Mouse (Mus musculus) left cerebral cortex, adult 2 months (tissue): ENCODE data around the gene Pfdn6. TPM values are rescaled to one million over a fixed set of nuclear protein-coding genes. Genes with fewer than 3 reads are reported as not detected.

Experiments used
- DNase-seq, 2 experiments: peaks; one replicate each; pipeline ENCODE4 v3.0.0; 2021 to 2022; ENCODE audit warnings: low spot score in 2 of 2, mixed read lengths in 1 of 2; ENCODE audit errors: extremely low spot score in 1 of 2
- H3K27ac ChIP-seq: fragments of 200-600 bp; 2 replicates; pipeline ENCODE4 v1.8.1; 2022
- H3K4me3 ChIP-seq: fragments of 200-600 bp; 2 replicates; pipeline ENCODE4 v1.8.1; 2022
- CTCF ChIP-seq: fragments of 200-600 bp; IDR thresholded peaks from 2 replicates; pipeline ENCODE4 v1.8.1; 2022; ENCODE audit warnings: antibody characterized with exemption, mild to moderate bottlenecking, moderate library complexity
- intact Hi-C: fragments of 180-260 bp; cut with DNase I; formaldehyde crosslinking; loops from one replicate; pipeline ENCODE4 v1.15.1; 2025
- total RNA-seq, 2 experiments: library from RNA; stranded (reverse); gene quantifications; 2 replicates each; pipeline ENCODE4 v1.2.3; 2021

Pfdn6 gene
- total RNA-seq, 2 experiments from 2014 or later = 93.0 to 97.6 TPM

DNA sequence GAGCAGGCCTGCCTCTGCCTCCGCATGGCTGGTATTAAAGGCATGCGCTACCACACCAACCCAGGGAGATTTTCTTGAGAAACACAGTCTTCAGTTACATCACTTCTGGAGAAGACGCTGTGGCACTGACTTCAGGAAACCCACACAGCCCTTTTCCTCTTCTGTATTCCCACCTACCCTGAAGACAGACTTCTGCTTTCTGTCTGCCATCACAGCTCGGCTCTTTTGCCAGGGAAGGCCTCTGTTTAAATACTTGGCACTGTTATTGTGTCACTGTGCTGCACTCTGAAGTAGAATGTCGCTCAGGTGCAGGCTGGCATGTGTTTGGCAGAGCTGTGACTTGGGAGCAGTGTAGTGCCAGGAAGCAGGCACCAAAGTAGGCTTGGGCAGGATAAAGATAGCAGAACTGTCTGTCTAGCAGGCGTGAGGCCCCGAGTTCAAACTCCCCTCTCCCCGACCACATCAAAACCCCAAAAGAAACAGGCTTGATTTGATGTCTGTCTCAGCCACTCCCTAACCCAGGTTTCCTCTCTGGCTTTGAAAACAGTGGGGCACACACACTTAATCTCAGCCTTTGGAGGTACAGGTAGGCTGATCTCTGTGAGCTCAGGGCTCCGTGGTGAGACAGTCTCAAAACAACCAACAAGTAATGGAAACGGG, 7.4 kb upstream of the Pfdn6 start:
- no peak for DNase-seq
- intact Hi-C loops = no loop called here
- no peak for TF ChIP-seq CTCF
- Histone ChIP-seq H3K27ac (no peak overlapping the region; the same call in 1 of the 2 replicates), H3K4me3 (no peak overlapping the region)

DNA sequence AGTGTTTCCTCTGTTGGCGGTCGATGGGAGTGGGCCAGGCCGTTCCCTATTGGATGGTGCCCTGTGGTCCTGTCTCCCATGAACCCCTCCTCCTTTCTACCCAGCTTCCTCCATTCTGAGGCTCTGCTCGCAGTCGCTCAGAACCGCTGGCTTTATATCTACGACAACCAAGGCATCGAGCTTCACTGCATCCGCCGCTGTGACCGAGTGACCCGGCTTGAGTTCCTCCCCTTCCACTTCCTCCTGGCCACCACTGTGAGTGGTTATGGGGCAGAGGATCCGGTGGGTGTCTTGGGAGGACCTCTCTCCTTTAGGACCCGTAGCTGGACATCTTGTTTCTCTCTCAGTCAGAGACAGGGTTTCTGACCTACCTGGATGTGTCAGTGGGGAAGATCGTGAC, 3.3 kb upstream of the Pfdn6 start:
- intact Hi-C loops = no loop called here
- no peak for DNase-seq
- H3K4me3 ChIP-seq = no peak overlapping the region
- H3K27ac ChIP-seq = no peak overlapping the region
- TF ChIP-seq CTCF = no peak

DNA sequence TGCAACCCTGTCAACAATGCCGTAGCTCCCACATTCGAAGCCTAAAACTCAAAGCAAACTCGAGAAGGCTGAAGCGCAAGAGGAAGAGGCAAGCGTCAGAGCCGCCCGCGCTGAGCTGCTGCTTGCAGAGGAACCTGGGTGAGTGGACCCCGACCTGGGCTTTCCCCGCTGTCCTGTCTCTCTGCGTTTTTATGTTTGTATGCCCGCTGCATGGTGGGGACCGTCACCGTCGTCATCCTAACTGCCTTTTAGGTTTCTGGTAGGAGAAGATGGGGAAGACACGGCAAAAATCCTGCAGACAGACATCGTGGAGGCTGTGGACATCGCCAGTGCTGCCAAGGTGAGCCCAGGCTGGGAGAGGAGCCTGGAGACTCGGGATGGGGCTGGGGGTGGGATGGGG, 1.2 kb upstream of the Pfdn6 start:
- intact Hi-C loops = no loop called here
- no peak for TF ChIP-seq CTCF
- no peak overlapping the region for H3K27ac ChIP-seq
- DNase-seq = no peak
- peak overlapping the region; percentile 75 for H3K4me3 ChIP-seq

DNA sequence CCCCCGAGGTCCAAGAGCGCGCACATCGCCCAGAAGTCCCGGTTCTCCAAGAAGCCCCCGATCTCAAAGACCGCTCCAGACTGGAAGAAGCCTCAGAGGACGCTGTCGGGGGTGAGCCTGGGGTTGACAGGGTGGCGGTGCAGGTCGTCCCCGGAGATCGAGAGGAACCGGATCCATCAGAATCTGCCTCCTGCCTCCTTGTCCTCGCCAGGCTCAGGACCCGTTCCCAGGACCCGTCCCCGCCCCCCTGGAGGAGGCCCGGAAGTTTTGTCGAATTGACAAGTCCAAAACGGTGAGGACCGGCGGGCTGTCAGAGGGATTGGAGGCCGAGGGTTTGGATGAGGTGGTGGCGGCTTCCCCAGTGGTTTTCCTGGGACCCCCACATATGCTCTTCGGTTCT, 838 bp upstream of the Pfdn6 start:
- no peak overlapping the region for H3K27ac ChIP-seq
- intact Hi-C loops = loop anchor here (1.0 kb wide), 2 partner anchors 10 to 14 kb away; partner anchors contain the start of genes B3galt4 and Vps52
- peak overlapping the region; percentile 75 for H3K4me3 ChIP-seq
- DNase-seq = no peak
- no peak for TF ChIP-seq CTCF

DNA sequence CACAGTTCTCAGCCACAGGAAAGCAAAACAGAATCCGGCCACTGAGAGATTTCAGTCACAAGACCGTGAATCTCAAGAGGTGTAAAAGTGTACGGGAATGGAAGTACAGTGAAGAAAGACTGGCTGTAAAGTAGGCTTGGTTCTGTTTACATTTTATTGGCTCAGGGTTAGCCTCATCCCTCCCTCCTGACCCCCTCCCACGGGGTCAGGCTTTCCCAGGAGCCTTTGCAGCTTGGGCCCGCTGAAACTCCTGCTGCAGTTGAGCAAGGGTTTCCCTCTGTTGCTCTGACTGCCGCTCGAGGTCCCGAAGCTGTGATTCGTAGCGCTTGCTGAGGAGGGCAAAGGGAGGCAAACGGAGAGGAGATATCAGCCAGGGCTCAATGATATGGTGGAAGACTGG, 1.4 kb downstream of the Pfdn6 start:
- no peak overlapping the region for H3K27ac ChIP-seq
- no peak overlapping the region for H3K4me3 ChIP-seq
- no peak for TF ChIP-seq CTCF
- intact Hi-C loops = no loop called here
- no peak for DNase-seq

DNA sequence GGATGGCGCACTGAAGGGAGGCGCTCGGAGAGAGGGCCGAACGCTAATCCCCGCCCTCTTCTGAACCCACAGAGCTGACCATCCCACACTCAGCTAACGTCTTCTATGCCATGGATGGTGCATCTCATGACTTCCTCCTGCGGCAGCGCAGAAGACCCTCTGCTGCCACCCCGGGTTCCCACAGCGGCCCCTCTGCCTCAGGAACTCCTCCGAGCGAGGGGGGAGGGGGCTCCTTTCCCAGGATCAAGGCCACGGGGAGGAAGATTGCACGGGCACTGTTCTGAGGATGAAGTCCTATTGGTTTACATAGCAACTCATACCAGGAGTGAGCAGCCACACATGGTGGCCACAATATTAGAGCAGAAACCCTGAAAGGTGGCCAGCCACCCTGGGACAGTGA, 3.1 kb downstream of the Pfdn6 start:
- TF ChIP-seq CTCF = no peak
- DNase-seq = no peak
- no peak overlapping the region for H3K4me3 ChIP-seq
- intact Hi-C loops = no loop called here
- no peak overlapping the region for H3K27ac ChIP-seq

DNA sequence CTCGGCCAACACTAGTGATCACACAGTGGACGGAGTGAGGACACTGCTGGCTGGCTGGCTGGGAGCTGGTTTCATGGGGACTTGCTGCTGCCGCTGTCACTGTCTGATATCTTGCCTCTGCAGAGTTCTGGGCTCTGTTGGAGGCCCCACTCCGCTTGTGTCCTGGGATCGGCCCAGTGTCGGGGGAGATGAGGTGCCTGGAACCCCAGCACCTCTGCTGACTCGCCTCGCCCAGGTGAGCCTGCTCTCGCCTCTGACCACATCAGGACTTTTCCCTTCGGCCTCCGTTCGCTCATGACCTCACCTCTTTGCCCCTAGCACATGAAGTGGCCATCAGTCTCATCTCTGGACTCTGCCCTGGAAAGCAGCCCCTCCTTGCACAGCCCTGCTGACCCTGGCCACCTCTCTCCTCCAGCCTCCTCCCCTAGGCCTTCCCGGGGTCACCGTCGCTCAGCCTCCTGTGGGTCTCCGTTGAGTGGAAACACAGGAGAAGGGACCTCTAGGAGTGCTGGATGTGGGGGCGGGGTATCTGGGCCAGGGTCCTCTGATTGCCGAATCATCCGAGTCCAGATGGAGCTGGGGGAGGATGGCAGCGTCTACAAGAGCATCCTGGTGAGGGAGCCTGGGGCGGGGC, 4.6 kb downstream of the Pfdn6 start:
- DNase-seq = no peak
- H3K4me3 ChIP-seq = no peak overlapping the region
- TF ChIP-seq CTCF = no peak
- intact Hi-C loops = no loop called here
- H3K27ac ChIP-seq = no peak overlapping the region

DNA sequence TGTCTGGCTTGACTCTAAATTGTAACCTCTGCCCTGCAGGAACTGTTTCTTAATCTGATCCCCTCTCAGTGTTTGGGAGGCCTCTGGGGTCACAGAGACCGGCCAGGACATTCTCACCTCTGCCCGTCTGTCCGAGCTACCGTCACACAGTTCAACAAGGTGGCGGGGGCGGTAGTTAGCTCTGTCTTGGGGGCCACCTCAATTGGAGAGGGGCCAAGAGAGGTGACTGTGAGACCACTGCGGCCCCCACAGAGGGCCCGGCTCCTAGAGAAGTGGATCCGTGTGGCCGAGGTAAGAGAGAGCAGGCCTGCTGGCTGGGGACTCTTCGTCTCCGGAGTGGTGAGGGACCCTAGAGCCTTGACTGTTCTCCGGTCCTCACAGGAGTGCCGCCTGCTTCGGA, 7.2 kb downstream of the Pfdn6 start:
- no peak overlapping the region for H3K4me3 ChIP-seq
- DNase-seq = no peak
- intact Hi-C loops = no loop called here
- TF ChIP-seq CTCF = no peak
- H3K27ac ChIP-seq = no peak overlapping the region

DNA sequence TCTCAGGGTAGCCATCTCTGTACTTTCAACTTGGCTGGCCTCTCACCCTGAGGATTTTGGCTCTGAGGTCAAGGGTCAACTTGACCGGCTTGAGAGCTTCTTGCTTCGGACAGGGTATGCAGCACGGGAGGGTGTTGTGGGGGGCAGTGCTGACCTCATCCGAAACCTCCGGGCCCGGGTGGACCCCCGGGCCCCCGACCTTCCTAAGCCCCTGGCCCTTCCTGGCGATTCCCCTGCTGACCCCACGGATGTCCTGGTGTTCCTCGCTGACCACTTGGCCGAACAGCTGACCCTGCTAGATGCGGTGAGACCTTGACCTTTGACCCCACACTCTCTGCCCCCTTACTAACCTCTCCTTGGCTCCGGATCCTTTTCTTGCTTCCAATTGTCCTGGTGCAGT, 7.7 kb downstream of the Pfdn6 start:
- intact Hi-C loops = no loop called here
- Histone ChIP-seq H3K4me3 (no peak overlapping the region), H3K27ac (no peak overlapping the region)
- DNase-seq = no peak
- TF ChIP-seq CTCF = no peak

DNA sequence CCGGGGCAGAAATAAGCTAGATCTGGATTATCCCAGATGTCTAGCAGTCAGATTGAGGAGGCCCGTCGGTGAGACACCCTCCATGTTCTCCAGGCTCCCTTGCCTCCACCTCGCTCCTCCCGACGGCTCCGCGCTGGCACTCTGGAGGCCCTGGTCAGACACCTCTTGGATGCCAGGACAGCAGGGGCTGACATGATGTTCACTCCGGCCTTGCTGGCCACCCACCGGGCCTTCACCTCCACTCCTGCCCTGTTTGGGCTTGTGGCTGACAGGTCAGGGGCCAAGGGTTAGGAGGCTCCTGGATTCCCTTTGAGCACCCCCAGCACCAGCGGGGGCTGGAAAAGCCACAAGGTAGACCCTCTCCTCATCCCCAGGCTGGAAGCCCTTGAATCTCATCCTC, 8.2 kb downstream of the Pfdn6 start:
- Histone ChIP-seq H3K4me3 (no peak overlapping the region), H3K27ac (no peak overlapping the region)
- TF ChIP-seq CTCF = no peak
- no peak for DNase-seq
- intact Hi-C loops = no loop called here

DNA sequence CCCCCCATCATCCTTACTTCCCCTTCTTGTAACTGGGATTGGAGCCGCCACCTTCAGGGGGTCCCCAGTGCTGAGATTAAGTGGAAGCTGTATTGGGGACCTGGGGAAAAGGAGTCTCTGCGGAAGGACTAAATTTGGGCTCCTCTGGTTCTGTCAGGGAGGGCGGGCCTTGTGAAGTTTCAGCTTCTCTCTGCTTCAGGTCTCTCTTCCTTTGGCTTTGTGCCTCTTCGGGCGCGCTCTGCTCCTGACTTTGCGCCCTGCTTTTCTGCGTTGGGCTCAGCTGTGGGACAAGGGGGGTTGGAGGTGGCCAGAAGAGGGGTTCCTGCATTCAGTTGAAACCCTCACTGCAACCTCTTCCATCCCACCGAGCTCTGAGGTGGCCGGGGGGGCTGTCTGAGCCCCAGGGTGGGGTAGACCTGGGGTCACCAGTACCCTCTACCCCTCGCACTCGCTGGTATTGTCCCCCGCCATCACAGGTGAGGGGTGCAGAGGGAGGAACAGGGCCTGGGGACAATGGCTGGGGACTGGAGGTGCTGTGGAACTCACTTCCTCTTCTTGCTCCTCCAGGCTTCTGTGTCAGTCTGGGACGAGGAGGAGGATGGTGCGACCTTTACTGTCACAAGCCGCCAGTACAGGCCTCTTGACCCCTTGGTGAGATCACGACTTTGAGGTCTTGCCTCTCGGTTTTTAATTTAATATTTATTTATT, 8.8 kb downstream of the Pfdn6 start:
- intact Hi-C loops = no loop called here
- peak overlapping the region; percentile 97 for H3K27ac ChIP-seq
- H3K4me3 ChIP-seq = peak overlapping the region; percentile 68
- TF ChIP-seq CTCF = no peak
- DNase-seq = no peak
